Mouse (Mus musculus) heart, embryonic 16.5 days (tissue): Measurements from ENCODE around the gene Fam155a. TPM values are rescaled to one million over a fixed set of nuclear protein-coding genes. Genes with fewer than 3 reads are reported as not detected.

Experiments used
- ATAC-seq: fragments of 200-750 bp; cut with Nextera tagmentation; replicated peaks from 2 replicates; pipeline ENCODE4 v1.8.0; 2017; ENCODE audit warnings: moderate number of reproducible peaks; ENCODE audit not compliant: insufficient read depth, low FRiP score; ENCODE audit errors: extremely low read depth
- H3K27ac ChIP-seq: fragments of 300-500 bp; sonication (generic); 2 replicates; pipeline ENCODE4 v1.5.1; 2014; ENCODE audit warnings: mild to moderate bottlenecking, low read length, control low read depth, moderate library complexity
- H3K27me3 ChIP-seq: fragments of 300-500 bp; sonication (generic); 2 replicates; pipeline ENCODE4 v1.6.1; 2014; ENCODE audit warnings: low read length, mixed read lengths; ENCODE audit not compliant: control insufficient read depth, insufficient read depth
- H3K36me3 ChIP-seq: fragments of 300-500 bp; sonication (generic); 2 replicates; pipeline ENCODE4 v1.6.1; 2014; ENCODE audit not compliant: control insufficient read depth, insufficient read depth
- H3K4me1 ChIP-seq: fragments of 300-500 bp; sonication (generic); 2 replicates; pipeline ENCODE4 v1.6.1; 2014; ENCODE audit warnings: low read length, mixed read lengths; ENCODE audit not compliant: control insufficient read depth, insufficient read depth
- H3K4me2 ChIP-seq: fragments of 300-500 bp; sonication (generic); 2 replicates; pipeline ENCODE4 v1.6.1; 2014; ENCODE audit warnings: low read depth, mild to moderate bottlenecking, control low read depth, low read length
- H3K4me3 ChIP-seq: fragments of 300-500 bp; sonication (generic); 2 replicates; pipeline ENCODE4 v1.5.1; 2014; ENCODE audit warnings: mild to moderate bottlenecking, control low read depth, low read length
- H3K9ac ChIP-seq: fragments of 300-500 bp; sonication (generic); 2 replicates; pipeline ENCODE4 v1.6.1; 2014; ENCODE audit warnings: low read length, control low read depth
- H3K9me3 ChIP-seq: fragments of 300-500 bp; sonication (generic); replicated peaks from 2 replicates; pipeline ENCODE4 v1.6.1; 2016; ENCODE audit warnings: low read length; ENCODE audit not compliant: control insufficient read depth
- WGBS: fragments of 180-500 bp; shearing (Covaris S2); extraction: QIAGEN DNeasy Blood & Tissue Kit; methylation state at CpG from one replicate; pipeline ENCODE4 v1.1.7; 2014; 5-methylcytosine and 5-hydroxymethylcytosine counted together
- polyA plus RNA-seq: library from polyadenylated mRNA; unstranded; fragments of >200 nt; fragmentation: Nextera tagmentation; extraction: Ambion mirVana; gene quantifications from 2 replicates; pipeline ENCODE4 v1.2.1, GENCODE M21; 2015

Gene Fam155a
- polyA plus RNA-seq, 1 experiment from 2014 or later: 0.07 TPM

DNA sequence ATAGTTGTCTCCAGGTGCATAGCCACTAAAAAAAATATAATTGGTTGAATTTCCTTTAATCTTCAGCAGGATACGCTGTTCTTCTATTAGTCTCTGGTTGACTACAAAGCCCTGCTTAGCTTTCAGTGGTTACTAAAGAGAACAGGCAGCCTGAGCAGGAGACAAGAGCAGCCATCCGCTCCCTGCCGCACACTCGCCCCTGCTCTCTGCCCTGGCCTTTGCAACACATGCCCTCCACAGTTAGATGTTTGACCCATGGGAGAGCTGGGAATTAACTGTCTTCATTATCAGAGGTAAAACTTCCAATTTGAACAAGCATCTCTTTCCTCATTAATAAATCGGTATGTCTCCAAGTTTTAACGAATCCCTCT lies 435.0 kb downstream of the Fam155a start:
- H3K36me3 ChIP-seq: no peaks in the 10 kb centered on the region
- H3K4me3 ChIP-seq: no peak overlapping the region
- no peak overlapping the region for H3K9ac ChIP-seq
- no peaks in the 10 kb centered on the region for H3K4me1 ChIP-seq
- H3K27ac ChIP-seq: no peak overlapping the region
- no peaks in the 10 kb centered on the region for H3K27me3 ChIP-seq
- no peak overlapping the region for H3K4me2 ChIP-seq
- WGBS: 71% methylated on average over 6 of the region's 6 CpGs
- no peak for ATAC-seq
- H3K9me3 ChIP-seq: no peaks in the 10 kb centered on the region

DNA sequence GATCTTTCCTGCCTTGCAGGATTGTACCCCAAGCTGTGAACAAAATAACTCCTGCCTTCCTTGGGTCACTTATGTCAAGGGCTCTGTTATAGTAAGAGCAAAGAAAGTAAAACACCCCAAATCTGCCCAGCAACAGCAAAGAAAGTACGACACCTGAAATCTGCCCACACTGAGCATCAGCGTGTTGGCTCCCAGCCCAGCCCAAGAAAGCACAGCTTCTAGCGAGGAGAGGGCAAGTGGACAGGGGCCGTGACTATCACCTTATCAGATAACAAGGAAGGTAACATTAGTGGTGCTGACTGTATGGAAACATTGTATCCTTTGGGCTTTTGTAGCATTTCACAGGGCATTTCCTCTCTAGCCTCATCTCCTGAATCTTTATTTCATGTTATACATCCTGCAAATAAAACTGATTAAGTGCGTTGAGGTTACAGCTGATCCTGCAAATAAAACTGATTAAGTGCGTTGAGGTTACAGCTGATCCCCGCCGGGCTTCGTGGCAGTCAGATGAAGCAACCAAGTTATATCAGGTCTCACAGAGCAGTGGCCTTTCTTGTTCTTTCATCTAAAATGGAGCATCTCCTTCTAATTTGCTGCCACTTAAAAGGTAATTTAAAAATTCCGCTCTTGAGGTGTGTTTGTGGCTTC lies 435.6 kb downstream of the Fam155a start:
- ATAC-seq: no peak
- Histone ChIP-seq H3K4me1 (no peaks in the 10 kb centered on the region), H3K4me3 (no peak overlapping the region), H3K27me3 (no peaks in the 10 kb centered on the region), H3K9ac (no peak overlapping the region), H3K4me2 (no peak overlapping the region), H3K9me3 (no peaks in the 10 kb centered on the region), H3K27ac (no peak overlapping the region), H3K36me3 (no peaks in the 10 kb centered on the region)
- 53% methylated on average over 10 of the region's 10 CpGs for WGBS

DNA sequence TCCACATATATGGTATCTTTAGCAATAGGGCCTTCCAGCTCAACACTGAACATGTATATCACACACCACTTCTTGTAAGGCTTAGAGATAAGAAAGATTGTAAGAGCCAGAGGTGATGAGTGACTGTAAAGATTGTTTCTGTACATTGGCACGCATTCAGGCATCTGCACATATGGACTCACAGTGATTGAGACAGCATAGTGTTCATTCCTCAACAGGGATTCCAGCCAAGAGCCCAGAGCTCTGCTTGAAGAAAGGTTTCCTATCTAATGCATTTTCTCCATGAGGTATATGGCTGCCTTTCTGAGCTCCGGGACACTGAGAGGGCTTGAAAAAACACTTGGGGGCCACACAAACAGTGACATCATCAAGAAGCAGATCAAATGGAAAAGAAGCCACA lies 438.2 kb downstream of the Fam155a start:
- H3K27ac ChIP-seq: no peak overlapping the region
- no peaks in the 10 kb centered on the region for H3K27me3 ChIP-seq
- no peaks in the 10 kb centered on the region for H3K9me3 ChIP-seq
- ATAC-seq: no peak
- no peaks in the 10 kb centered on the region for H3K36me3 ChIP-seq
- no peak overlapping the region for H3K4me3 ChIP-seq
- no peak overlapping the region for H3K9ac ChIP-seq
- no peak overlapping the region for H3K4me2 ChIP-seq
- no peaks in the 10 kb centered on the region for H3K4me1 ChIP-seq
- WGBS: 40% methylated on average over 2 of the region's 2 CpGs

DNA sequence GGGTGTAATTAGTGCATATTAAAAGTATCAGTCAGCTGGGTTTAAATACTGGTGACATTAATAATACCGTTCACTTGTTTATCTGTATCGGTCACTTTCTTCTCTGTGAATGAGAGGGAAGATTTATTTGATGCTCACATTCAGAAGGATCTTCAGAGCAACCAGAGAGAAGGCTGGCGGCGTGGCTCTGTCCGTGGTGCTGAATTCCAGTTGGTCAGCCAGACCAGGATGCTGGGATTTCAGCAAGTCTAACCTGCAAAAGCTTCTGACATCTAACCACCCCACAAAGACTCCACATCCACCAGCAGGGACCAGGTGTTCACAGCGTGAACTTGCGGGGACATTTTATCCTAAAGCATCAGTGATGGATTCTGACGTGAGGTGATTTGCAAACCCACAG lies 461.5 kb downstream of the Fam155a start:
- Histone ChIP-seq H3K9ac (no peak overlapping the region), H3K9me3 (no peaks in the 10 kb centered on the region), H3K4me2 (no peak overlapping the region), H3K27ac (no peak overlapping the region), H3K4me3 (no peak overlapping the region), H3K27me3 (no peaks in the 10 kb centered on the region), H3K4me1 (no peaks in the 10 kb centered on the region), H3K36me3 (no peaks in the 10 kb centered on the region)
- ATAC-seq: no peak
- WGBS: 28% methylated on average over 8 of the region's 8 CpGs

DNA sequence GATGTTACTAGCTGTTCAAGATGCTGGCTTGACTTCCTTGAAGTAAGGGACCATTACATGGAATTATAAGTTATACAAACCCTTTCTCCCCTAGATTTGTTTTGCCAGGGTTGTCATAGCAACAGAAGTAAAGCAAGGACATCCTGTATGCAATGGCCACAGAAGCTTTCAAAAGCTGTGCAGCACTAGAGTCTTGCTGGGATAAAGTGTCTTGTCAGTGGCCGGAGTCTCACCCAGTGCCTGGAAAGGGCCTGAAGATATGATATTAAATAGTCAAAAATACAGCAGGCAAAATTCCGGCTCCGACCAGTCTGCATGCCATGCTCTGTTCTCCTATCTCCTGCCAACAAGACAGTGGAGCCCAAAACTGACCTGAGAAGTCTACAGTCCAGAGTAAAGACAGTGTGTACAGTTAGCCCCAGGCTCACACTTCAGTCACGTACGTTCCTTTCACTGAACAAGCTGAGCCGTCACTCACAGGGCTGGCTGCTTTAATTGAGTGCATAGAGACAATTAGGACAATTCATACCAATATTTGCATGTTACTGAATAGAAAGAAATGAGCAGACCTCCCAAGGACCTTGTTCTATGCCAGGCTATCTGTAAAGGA lies 467.3 kb downstream of the Fam155a start:
- ATAC-seq: no peak
- no peak overlapping the region for H3K4me2 ChIP-seq
- no peak overlapping the region for H3K9ac ChIP-seq
- H3K27me3 ChIP-seq: no peaks in the 10 kb centered on the region
- no peaks in the 10 kb centered on the region for H3K36me3 ChIP-seq
- H3K9me3 ChIP-seq: no peaks in the 10 kb centered on the region
- 69% methylated on average over 6 of the region's 6 CpGs for WGBS
- no peak overlapping the region for H3K4me3 ChIP-seq
- no peaks in the 10 kb centered on the region for H3K4me1 ChIP-seq
- no peak overlapping the region for H3K27ac ChIP-seq

DNA sequence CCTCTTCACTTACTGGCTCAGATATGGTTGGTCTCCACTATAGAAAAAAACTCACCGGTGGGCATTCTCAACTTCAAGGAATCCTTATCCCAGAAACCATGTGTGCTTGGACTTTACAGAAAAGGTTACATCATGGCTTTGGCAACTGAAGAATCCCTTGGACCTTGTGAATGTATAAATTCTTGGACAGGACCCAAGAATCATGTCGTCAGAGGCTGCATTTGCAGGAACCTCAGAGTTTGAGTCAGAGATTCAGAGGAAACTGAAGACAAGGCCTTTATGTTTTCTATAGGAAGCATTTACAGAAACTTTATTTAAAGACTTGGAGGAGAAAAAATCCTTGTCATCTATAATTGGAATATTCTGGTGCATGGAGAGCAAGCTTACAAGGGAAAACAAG lies 475.9 kb downstream of the Fam155a start:
- no peak for ATAC-seq
- H3K36me3 ChIP-seq: no peaks in the 10 kb centered on the region
- no peak overlapping the region for H3K4me2 ChIP-seq
- H3K27me3 ChIP-seq: no peaks in the 10 kb centered on the region
- H3K4me1 ChIP-seq: no peaks in the 10 kb centered on the region
- H3K9me3 ChIP-seq: no peaks in the 10 kb centered on the region
- no peak overlapping the region for H3K9ac ChIP-seq
- 61% methylated on average over 2 of the region's 2 CpGs for WGBS
- no peak overlapping the region for H3K27ac ChIP-seq
- H3K4me3 ChIP-seq: no peak overlapping the region

DNA sequence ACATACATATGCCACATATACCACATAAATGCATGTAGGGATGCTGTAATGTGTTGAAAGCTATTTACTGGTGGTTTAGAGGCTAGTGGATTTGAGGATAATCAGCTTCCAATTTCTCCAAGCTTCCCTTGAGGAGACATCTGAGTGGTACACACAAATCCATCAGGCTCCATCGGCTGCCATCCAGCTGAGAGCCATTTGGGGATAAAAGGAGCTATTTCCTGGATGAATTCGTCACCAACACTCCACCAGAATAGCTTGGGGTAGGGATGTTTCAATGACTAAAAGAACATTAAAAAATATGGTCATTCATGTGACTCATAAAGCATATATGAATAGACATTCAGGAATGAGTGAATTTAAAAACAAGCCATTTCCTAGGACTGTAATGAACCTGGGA lies 478.4 kb downstream of the Fam155a start:
- H3K27me3 ChIP-seq: no peaks in the 10 kb centered on the region
- WGBS: 45% methylated on average over 2 of the region's 2 CpGs
- no peak for ATAC-seq
- H3K9ac ChIP-seq: no peak overlapping the region
- H3K27ac ChIP-seq: no peak overlapping the region
- no peaks in the 10 kb centered on the region for H3K9me3 ChIP-seq
- no peaks in the 10 kb centered on the region for H3K4me1 ChIP-seq
- no peak overlapping the region for H3K4me2 ChIP-seq
- no peak overlapping the region for H3K4me3 ChIP-seq
- no peaks in the 10 kb centered on the region for H3K36me3 ChIP-seq

DNA sequence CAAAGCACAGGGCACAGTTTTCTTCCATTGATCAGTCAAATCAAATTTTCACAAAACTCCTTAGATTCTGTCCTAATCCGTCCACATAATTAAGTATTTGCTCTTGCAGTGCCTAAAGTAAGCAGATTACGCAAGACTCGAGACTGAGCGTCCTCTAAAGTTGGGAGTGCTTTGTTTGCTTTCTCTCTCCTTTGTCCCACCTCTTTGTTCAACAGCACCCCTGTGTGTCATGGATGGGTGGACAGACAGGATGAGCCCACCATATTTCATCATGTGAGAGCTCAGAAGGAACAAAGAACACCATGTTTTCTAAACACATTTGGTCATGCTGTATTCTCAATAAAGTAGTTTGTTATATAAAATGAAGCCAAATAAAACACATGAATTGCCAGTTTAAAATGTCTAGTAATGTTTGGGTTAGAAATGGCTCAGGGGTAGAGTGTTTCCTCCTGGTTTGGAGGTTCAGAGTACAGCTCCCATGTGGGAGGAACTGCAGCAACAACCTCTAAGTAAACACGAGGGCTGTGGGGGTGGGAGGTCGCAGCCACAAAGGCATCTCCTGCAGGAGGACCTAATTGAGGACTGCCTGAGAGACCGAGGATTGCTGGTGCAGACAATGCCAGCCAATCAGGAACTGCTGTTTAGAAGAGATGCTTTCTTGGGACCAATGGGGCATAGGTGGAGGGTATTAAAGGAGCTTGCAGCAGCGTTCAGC lies 482.8 kb downstream of the Fam155a start:
- WGBS: 60% methylated on average over 8 of the region's 8 CpGs
- Histone ChIP-seq H3K27me3 (no peaks in the 10 kb centered on the region), H3K4me3 (no peak overlapping the region), H3K36me3 (no peaks in the 10 kb centered on the region), H3K9ac (no peak overlapping the region), H3K4me1 (no peaks in the 10 kb centered on the region), H3K27ac (no peak overlapping the region), H3K9me3 (no peaks in the 10 kb centered on the region), H3K4me2 (no peak overlapping the region)
- ATAC-seq: no peak

DNA sequence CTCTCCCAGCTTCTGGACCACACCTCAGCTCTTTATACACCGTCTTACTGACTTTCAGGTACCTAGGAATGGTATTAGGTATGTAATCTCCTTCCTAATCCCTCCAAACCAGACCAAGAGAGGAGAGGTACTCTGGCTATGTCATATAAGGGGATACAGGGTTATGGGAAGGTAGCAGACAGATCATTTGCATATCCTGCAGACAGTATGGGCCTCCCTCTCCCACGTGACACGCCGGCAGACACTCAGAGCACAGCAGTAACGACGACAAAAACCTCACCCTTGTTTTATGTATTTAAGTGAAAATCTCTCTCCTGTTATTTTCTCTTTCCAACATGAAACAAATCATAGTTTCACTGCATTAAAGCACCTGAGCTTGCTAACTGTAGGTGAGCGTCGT lies 496.8 kb downstream of the Fam155a start:
- Histone ChIP-seq H3K27ac (no peak overlapping the region), H3K4me2 (no peak overlapping the region), H3K4me3 (no peak overlapping the region), H3K9ac (no peak overlapping the region), H3K27me3 (no peaks in the 10 kb centered on the region), H3K36me3 (no peaks in the 10 kb centered on the region), H3K4me1 (no peaks in the 10 kb centered on the region), H3K9me3 (no peaks in the 10 kb centered on the region)
- WGBS: 72% methylated on average over 8 of the region's 8 CpGs
- no peak for ATAC-seq
